Mouse (Mus musculus): ENCODE results near the gene Dcaf8. TPM values are rescaled to one million over a fixed set of nuclear protein-coding genes. Genes with fewer than 3 reads are reported as not detected.

The Dcaf8 gene
- polyA plus RNA-seq, 1 experiment: 38.5 TPM

GRCm38 (mm10) chr1:172159970-172160369 is 12.1 kb downstream of the Dcaf8 start:
- Histone ChIP-seq H3K27me3 (ENCODE audit: control insufficient read depth, insufficient read depth, low read length) (no peaks in the 10 kb centered on the region), H3K36me3 (ENCODE audit: control insufficient read depth, insufficient read depth, low read length) (peaks cover 5% of the 10 kb centered on the region), H3K4me3 (ENCODE audit: extremely low read depth, insufficient read depth, insufficient read length) (no peak overlapping the region), H3K27ac (ENCODE audit: insufficient read depth, low read length) (no peak overlapping the region), H3K4me1 (ENCODE audit: control insufficient read depth, insufficient read depth, insufficient read length) (no peaks in the 10 kb centered on the region)
- TF ChIP-seq POLR2A (IDR thresholded peaks at IDR 0.05; ENCODE audit: low read depth, low read length) (no peak), CTCF (IDR thresholded peaks at IDR 0.05; ENCODE audit: extremely low read depth, insufficient read depth, insufficient read length, insufficient replicate concordance) (no peak)
- WGBS: 86% methylated on average over 4 of the region's 4 CpGs
- DNase-seq (ENCODE audit: low read depth in 1 of 2, low spot score in 2 of 2): no peak

- no peak overlapping the region for H3K4me3 ChIP-seq (ENCODE audit: extremely low read depth, insufficient read depth, insufficient read length)
- H3K27me3 ChIP-seq (ENCODE audit: control insufficient read depth, insufficient read depth, low read length): no peaks in the 10 kb centered on the region
- DNase-seq (ENCODE audit: low read depth in 1 of 2, low spot score in 2 of 2): no peak
- H3K36me3 ChIP-seq (ENCODE audit: control insufficient read depth, insufficient read depth, low read length): peaks cover 5% of the 10 kb centered on the region
- H3K4me1 ChIP-seq (ENCODE audit: control insufficient read depth, insufficient read depth, insufficient read length): no peaks in the 10 kb centered on the region
- TF ChIP-seq POLR2A (IDR thresholded peaks at IDR 0.05; ENCODE audit: low read depth, low read length) (no peak), CTCF (IDR thresholded peaks at IDR 0.05; ENCODE audit: extremely low read depth, insufficient read depth, insufficient read length, insufficient replicate concordance) (no peak)
- H3K27ac ChIP-seq (ENCODE audit: insufficient read depth, low read length): no peak overlapping the region
Measured at GRCm38 (mm10) chr1:172160508-172160907, 12.6 kb downstream of the Dcaf8 start.

DNA sequence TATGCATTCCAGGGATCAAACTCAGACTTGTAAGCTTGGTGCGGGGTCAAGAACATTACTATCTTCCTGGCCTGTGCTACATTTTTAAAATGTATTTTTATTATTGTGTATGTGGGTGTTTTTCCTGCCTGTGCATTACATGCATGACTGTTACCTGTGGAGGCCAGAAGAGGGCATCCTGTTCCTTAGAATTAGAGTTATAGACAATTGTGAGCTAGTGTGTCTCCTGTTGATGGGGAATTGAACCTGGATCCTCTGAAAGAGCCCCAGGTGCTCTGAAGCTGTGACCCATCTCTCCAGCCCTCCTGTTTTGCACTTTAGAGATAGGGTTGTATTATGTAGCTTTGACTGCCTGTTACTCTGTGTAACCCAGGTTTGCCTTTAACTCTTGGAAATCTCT is 14.1 kb downstream of the Dcaf8 start:
- Histone ChIP-seq H3K27ac (ENCODE audit: insufficient read depth, low read length) (no peak overlapping the region), H3K4me3 (ENCODE audit: extremely low read depth, insufficient read depth, insufficient read length) (no peak overlapping the region), H3K4me1 (ENCODE audit: control insufficient read depth, insufficient read depth, insufficient read length) (no peaks in the 10 kb centered on the region), H3K27me3 (ENCODE audit: control insufficient read depth, insufficient read depth, low read length) (no peaks in the 10 kb centered on the region), H3K36me3 (ENCODE audit: control insufficient read depth, insufficient read depth, low read length) (peaks cover 8% of the 10 kb centered on the region)
- peak; percentile 15 to 24 for DNase-seq (ENCODE audit: low read depth in 1 of 2, low spot score in 2 of 2)
- TF ChIP-seq CTCF (IDR thresholded peaks at IDR 0.05; ENCODE audit: extremely low read depth, insufficient read depth, insufficient read length, insufficient replicate concordance) (no peak), POLR2A (IDR thresholded peaks at IDR 0.05; ENCODE audit: low read depth, low read length) (no peak)
- WGBS: 92% methylated on average over 1 of the region's 1 CpGs

- DNase-seq (ENCODE audit: low read depth in 1 of 2, low spot score in 2 of 2): no peak
- no peaks in the 10 kb centered on the region for H3K4me1 ChIP-seq (ENCODE audit: control insufficient read depth, insufficient read depth, insufficient read length)
- H3K27me3 ChIP-seq (ENCODE audit: control insufficient read depth, insufficient read depth, low read length): no peaks in the 10 kb centered on the region
- no peak overlapping the region for H3K4me3 ChIP-seq (ENCODE audit: extremely low read depth, insufficient read depth, insufficient read length)
- 94% methylated on average over 6 of the region's 6 CpGs for WGBS
- peaks cover 12% of the 10 kb centered on the region for H3K36me3 ChIP-seq (ENCODE audit: control insufficient read depth, insufficient read depth, low read length)
- TF ChIP-seq POLR2A (IDR thresholded peaks at IDR 0.05; ENCODE audit: low read depth, low read length) (no peak), CTCF (IDR thresholded peaks at IDR 0.05; ENCODE audit: extremely low read depth, insufficient read depth, insufficient read length, insufficient replicate concordance) (no peak)
- no peak overlapping the region for H3K27ac ChIP-seq (ENCODE audit: insufficient read depth, low read length)
Measured at GRCm38 (mm10) chr1:172162959-172163358, 15.1 kb downstream of the Dcaf8 start.

- H3K27ac ChIP-seq (ENCODE audit: insufficient read depth, low read length): no peak overlapping the region
- no peak overlapping the region for H3K4me3 ChIP-seq (ENCODE audit: extremely low read depth, insufficient read depth, insufficient read length)
- no peaks in the 10 kb centered on the region for H3K4me1 ChIP-seq (ENCODE audit: control insufficient read depth, insufficient read depth, insufficient read length)
- no peak for DNase-seq (ENCODE audit: low read depth in 1 of 2, low spot score in 2 of 2)
- no peaks in the 10 kb centered on the region for H3K27me3 ChIP-seq (ENCODE audit: control insufficient read depth, insufficient read depth, low read length)
- peaks cover 26% of the 10 kb centered on the region for H3K36me3 ChIP-seq (ENCODE audit: control insufficient read depth, insufficient read depth, low read length)
- WGBS: 96% methylated on average over 5 of the region's 5 CpGs
- TF ChIP-seq POLR2A (IDR thresholded peaks at IDR 0.05; ENCODE audit: low read depth, low read length) (no peak), CTCF (IDR thresholded peaks at IDR 0.05; ENCODE audit: extremely low read depth, insufficient read depth, insufficient read length, insufficient replicate concordance) (no peak)
Measured at GRCm38 (mm10) chr1:172167911-172168310, 20.0 kb downstream of the Dcaf8 start.

DNA sequence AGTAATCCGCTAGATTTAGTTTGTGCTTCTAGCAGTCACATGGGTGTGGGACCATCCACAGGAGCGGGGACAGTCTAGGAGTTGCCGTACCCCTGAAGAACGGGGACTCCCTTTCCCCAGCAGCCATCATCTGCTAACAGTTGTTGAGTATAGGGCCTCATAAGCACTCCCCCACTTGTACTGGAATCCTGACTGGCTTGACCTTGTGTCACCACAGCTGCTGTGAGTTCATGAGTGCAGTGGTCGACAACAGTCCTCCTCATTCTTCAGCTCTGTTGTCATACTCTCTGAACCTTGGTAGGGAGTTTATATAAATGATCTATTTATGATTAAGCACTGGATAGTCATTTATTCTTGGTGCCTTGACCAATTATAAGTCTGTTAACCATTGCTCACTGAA is 21.9 kb downstream of the Dcaf8 start:
- TF ChIP-seq POLR2A (IDR thresholded peaks at IDR 0.05; ENCODE audit: low read depth, low read length) (no peak), CTCF (IDR thresholded peaks at IDR 0.05; ENCODE audit: extremely low read depth, insufficient read depth, insufficient read length, insufficient replicate concordance) (no peak)
- Histone ChIP-seq H3K4me1 (ENCODE audit: control insufficient read depth, insufficient read depth, insufficient read length) (no peaks in the 10 kb centered on the region), H3K4me3 (ENCODE audit: extremely low read depth, insufficient read depth, insufficient read length) (no peak overlapping the region), H3K36me3 (ENCODE audit: control insufficient read depth, insufficient read depth, low read length) (peaks cover 41% of the 10 kb centered on the region), H3K27me3 (ENCODE audit: control insufficient read depth, insufficient read depth, low read length) (no peaks in the 10 kb centered on the region), H3K27ac (ENCODE audit: insufficient read depth, low read length) (no peak overlapping the region)
- WGBS: 94% methylated on average over 5 of the region's 5 CpGs
- no peak for DNase-seq (ENCODE audit: low read depth in 1 of 2, low spot score in 2 of 2)

GRCm38 (mm10) chr1:172172381-172172780 is 24.5 kb downstream of the Dcaf8 start:
- DNase-seq (ENCODE audit: low read depth in 1 of 2, low spot score in 2 of 2): no peak
- H3K4me1 ChIP-seq (ENCODE audit: control insufficient read depth, insufficient read depth, insufficient read length): no peaks in the 10 kb centered on the region
- TF ChIP-seq CTCF (IDR thresholded peaks at IDR 0.05; ENCODE audit: extremely low read depth, insufficient read depth, insufficient read length, insufficient replicate concordance) (no peak), POLR2A (IDR thresholded peaks at IDR 0.05; ENCODE audit: low read depth, low read length) (no peak)
- H3K27ac ChIP-seq (ENCODE audit: insufficient read depth, low read length): no peak overlapping the region
- H3K27me3 ChIP-seq (ENCODE audit: control insufficient read depth, insufficient read depth, low read length): no peaks in the 10 kb centered on the region
- WGBS: 97% methylated on average over 21 of the region's 21 CpGs
- peaks cover 42% of the 10 kb centered on the region for H3K36me3 ChIP-seq (ENCODE audit: control insufficient read depth, insufficient read depth, low read length)
- H3K4me3 ChIP-seq (ENCODE audit: extremely low read depth, insufficient read depth, insufficient read length): no peak overlapping the region
